Mouse (Mus musculus): Measurements from ENCODE around the gene Katnal1. TPM values are rescaled to one million over a fixed set of nuclear protein-coding genes. Genes with fewer than 3 reads are reported as not detected.

Gene Katnal1
- polyA plus RNA-seq, 1 experiment from 2014 or later = 31.1 TPM

DNA sequence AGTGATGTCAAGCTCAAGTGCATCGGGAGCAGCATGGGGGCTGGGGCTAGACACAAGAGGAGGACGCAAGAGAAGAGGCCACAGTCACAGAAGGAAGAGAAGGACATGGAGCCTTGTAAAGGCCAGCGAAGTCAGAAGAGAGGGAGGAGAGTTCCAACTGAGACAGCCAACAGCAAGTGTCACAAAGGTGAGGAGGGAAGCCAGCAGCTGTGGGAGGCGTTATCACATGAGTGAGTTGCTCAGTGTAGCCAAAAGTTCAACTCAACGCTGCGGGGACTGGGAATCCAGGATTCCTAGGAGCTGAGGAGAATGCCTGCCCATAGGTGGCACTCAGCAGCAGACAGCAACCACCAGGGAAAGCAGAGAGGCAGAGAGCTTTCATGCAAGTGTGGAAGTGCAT lies 19.7 kb downstream of the Katnal1 start:
- no peaks in the 10 kb centered on the region; the same call in 1 of the 2 replicates for H3K9me3 ChIP-seq (ENCODE audit: control insufficient read depth, low read length)
- no peak overlapping the region for H3K9ac ChIP-seq (ENCODE audit: low read length)
- DNase-seq (ENCODE audit: low spot score, missing footprints) = peak; percentile 86
- H3K27ac ChIP-seq (ENCODE audit: low read depth, low read length) = no peak overlapping the region
- H3K4me1 ChIP-seq (ENCODE audit: control insufficient read depth, insufficient read depth, low read length) = peaks cover 12% of the 10 kb centered on the region
- no peak overlapping the region for H3K4me3 ChIP-seq (ENCODE audit: low read depth, low read length)
- H3K4me2 ChIP-seq = no peak overlapping the region
- H3K36me3 ChIP-seq (ENCODE audit: control insufficient read depth, insufficient read depth, low read length) = peaks cover 7% of the 10 kb centered on the region; the same call in 1 of the 2 replicates
- 28% methylated on average over 6 of the region's 6 CpGs for WGBS
- ATAC-seq (ENCODE audit: low FRiP score) = no peak
- no peaks in the 10 kb centered on the region for H3K27me3 ChIP-seq (ENCODE audit: control insufficient read depth, insufficient read depth, low read length)

DNA sequence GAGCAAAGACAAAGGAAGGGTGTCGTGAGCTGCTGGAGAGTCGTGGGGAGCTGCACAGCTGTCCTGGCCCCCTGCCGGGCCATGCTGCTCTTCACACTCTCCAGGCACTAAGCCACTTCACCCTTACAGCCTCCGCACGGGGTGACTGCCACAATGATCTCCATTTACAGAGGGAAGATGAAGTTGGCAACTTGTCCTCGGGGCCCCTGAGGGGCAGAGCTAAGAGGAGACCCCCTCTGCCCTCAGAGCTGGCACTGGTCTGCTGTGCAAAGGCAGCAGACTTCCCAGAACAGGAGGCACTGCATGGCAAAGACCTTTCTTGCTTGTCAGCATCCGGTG lies 20.1 kb downstream of the Katnal1 start:
- peak; percentile 64; the same call in 1 of the 2 replicates for ATAC-seq (ENCODE audit: low FRiP score)
- Histone ChIP-seq H3K9ac (ENCODE audit: low read length) (no peak overlapping the region), H3K4me2 (no peak overlapping the region), H3K4me1 (ENCODE audit: control insufficient read depth, insufficient read depth, low read length) (peaks cover 12% of the 10 kb centered on the region), H3K9me3 (ENCODE audit: control insufficient read depth, low read length) (no peaks in the 10 kb centered on the region; the same call in 1 of the 2 replicates), H3K27me3 (ENCODE audit: control insufficient read depth, insufficient read depth, low read length) (no peaks in the 10 kb centered on the region), H3K36me3 (ENCODE audit: control insufficient read depth, insufficient read depth, low read length) (peaks cover 10% of the 10 kb centered on the region; the same call in 1 of the 2 replicates), H3K27ac (ENCODE audit: low read depth, low read length) (no peak overlapping the region), H3K4me3 (ENCODE audit: low read depth, low read length) (no peak overlapping the region)
- DNase-seq (ENCODE audit: low spot score, missing footprints) = peak; percentile 76
- WGBS = 17% methylated on average over 7 of the region's 7 CpGs

DNA sequence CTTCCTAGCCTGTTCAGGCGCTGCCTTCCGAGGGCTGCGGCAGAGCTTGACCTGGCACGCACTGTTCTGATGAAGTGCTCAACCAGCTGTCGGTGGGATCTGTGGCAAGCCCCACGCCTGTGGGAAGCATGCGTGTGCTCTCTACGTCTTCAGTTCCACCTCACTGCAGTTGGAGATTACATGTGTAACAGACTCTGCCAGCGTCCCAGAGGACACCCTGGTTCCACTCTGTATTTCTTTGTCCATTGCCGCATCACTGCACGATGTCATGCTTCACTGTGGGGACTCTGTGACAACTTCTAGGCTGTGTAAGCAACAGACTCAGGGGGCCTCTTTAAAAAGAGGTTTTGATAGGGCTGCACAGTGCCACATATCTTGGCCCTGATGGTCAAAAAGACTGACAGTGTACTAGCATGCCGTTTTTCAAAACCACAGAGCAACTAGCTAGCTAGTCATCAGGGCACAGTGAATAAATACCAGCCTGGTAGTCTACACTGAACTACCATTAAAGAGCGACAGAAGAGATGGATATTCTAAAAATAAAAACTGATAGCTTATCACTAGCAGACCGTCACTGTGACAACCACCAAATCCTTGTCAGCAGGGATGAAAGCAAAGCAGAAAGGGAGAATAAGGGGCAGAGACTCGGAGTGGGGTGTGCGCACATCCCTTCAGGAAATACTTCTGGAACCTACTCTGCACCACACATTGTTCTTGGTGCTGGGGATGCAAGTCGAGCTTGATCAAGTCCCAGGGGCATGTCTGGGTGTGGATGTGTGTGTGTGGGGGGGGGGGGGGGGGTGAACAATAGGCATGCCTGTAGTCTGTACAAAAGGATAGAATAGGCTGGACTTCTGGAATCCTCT lies 20.7 kb downstream of the Katnal1 start:
- 69% methylated on average over 17 of the region's 17 CpGs for WGBS
- DNase-seq (ENCODE audit: low spot score, missing footprints) (peak; percentile 76), ATAC-seq (ENCODE audit: low FRiP score) (peak; percentile 51; the same call in 1 of the 2 replicates)
- peak overlapping the region; percentile 5 for H3K27ac ChIP-seq (ENCODE audit: low read depth, low read length)
- no peak overlapping the region for H3K4me2 ChIP-seq
- no peaks in the 10 kb centered on the region; the same call in 1 of the 2 replicates for H3K9me3 ChIP-seq (ENCODE audit: control insufficient read depth, low read length)
- no peak overlapping the region for H3K9ac ChIP-seq (ENCODE audit: low read length)
- H3K4me3 ChIP-seq (ENCODE audit: low read depth, low read length) = no peak overlapping the region
- peaks cover 12% of the 10 kb centered on the region; the same call in 1 of the 2 replicates for H3K36me3 ChIP-seq (ENCODE audit: control insufficient read depth, insufficient read depth, low read length)
- peaks cover 12% of the 10 kb centered on the region for H3K4me1 ChIP-seq (ENCODE audit: control insufficient read depth, insufficient read depth, low read length)
- no peaks in the 10 kb centered on the region for H3K27me3 ChIP-seq (ENCODE audit: control insufficient read depth, insufficient read depth, low read length)

DNA sequence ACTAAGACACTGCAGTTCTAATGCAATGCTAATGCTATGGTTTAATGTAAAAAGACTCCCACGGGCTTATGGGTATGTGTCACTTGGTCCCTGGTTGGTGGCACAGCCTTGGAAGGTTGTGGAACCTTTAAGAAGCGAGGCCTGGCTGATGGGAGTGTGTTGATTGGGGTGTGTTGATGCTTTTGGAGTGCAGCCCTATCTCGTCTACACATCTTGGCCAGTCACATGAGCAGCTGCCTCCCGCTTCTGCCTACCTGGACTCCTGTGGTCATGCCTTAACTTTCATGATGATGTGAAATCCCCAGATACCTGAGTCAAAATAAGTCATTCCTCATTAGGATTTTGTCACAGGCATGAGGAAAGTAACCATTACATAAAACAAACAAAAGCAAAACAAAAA lies 22.8 kb downstream of the Katnal1 start:
- no peaks in the 10 kb centered on the region for H3K27me3 ChIP-seq (ENCODE audit: control insufficient read depth, insufficient read depth, low read length)
- H3K27ac ChIP-seq (ENCODE audit: low read depth, low read length) = no peak overlapping the region
- H3K4me2 ChIP-seq = no peak overlapping the region
- H3K9me3 ChIP-seq (ENCODE audit: control insufficient read depth, low read length) = no peaks in the 10 kb centered on the region
- no peak overlapping the region for H3K4me3 ChIP-seq (ENCODE audit: low read depth, low read length)
- peaks cover 5% of the 10 kb centered on the region; the same call in 1 of the 2 replicates for H3K36me3 ChIP-seq (ENCODE audit: control insufficient read depth, insufficient read depth, low read length)
- no peak for DNase-seq (ENCODE audit: low spot score, missing footprints)
- ATAC-seq (ENCODE audit: low FRiP score) = no peak
- H3K9ac ChIP-seq (ENCODE audit: low read length) = no peak overlapping the region
- peaks cover 12% of the 10 kb centered on the region for H3K4me1 ChIP-seq (ENCODE audit: control insufficient read depth, insufficient read depth, low read length)
- WGBS = 85% methylated on average over 4 of the region's 4 CpGs

DNA sequence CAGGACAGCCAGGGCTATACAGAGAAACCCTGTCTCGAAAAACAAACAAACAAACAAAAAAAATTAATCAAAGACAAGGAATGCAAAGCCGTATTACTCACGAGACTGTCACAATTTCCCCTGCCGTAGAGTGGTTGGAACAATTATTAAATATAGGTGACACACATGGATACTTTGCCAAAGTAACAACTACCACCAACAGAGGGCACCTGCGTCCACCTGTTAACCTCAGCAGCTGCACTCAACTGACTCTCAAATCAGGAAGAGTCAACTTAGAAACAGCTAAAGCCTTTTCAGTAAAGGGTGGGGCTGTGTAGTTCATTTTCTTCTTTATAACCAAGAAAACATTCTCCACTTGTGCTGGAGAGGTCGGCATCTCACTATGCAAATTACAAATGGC lies 24.3 kb downstream of the Katnal1 start:
- ATAC-seq (ENCODE audit: low FRiP score) (no peak), DNase-seq (ENCODE audit: low spot score, missing footprints) (peak; percentile 81)
- 78% methylated on average over 6 of the region's 6 CpGs for WGBS
- Histone ChIP-seq H3K4me2 (no peak overlapping the region), H3K9ac (ENCODE audit: low read length) (no peak overlapping the region), H3K27ac (ENCODE audit: low read depth, low read length) (no peak overlapping the region), H3K4me1 (ENCODE audit: control insufficient read depth, insufficient read depth, low read length) (peaks cover 12% of the 10 kb centered on the region), H3K4me3 (ENCODE audit: low read depth, low read length) (no peak overlapping the region), H3K9me3 (ENCODE audit: control insufficient read depth, low read length) (no peaks in the 10 kb centered on the region), H3K27me3 (ENCODE audit: control insufficient read depth, insufficient read depth, low read length) (no peaks in the 10 kb centered on the region), H3K36me3 (ENCODE audit: control insufficient read depth, insufficient read depth, low read length) (peaks cover 5% of the 10 kb centered on the region; the same call in 1 of the 2 replicates)

DNA sequence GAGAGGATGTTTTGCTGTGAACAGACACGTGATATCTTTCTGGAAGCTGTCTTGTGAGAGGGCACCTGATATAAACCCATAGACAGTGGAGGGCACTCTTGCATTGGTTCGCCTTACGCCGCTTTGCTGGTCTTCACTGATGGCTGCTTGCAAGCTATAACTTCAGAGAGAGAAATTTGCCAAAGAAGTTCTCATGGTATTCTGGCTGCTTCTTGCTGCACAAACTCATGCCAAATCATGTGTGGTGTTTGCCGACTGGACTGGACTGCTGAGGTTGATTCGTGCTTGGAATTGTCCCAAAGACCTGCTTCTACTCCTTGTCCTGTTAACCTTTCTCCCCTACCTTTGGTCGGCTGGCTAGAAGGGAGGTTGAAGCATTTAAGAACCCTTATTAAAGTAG lies 29.8 kb downstream of the Katnal1 start:
- Histone ChIP-seq H3K27me3 (ENCODE audit: control insufficient read depth, insufficient read depth, low read length) (no peaks in the 10 kb centered on the region), H3K9me3 (ENCODE audit: control insufficient read depth, low read length) (no peaks in the 10 kb centered on the region), H3K9ac (ENCODE audit: low read length) (no peak overlapping the region), H3K4me2 (no peak overlapping the region), H3K36me3 (ENCODE audit: control insufficient read depth, insufficient read depth, low read length) (peaks cover 5% of the 10 kb centered on the region; the same call in 1 of the 2 replicates), H3K4me3 (ENCODE audit: low read depth, low read length) (no peak overlapping the region), H3K27ac (ENCODE audit: low read depth, low read length) (no peak overlapping the region), H3K4me1 (ENCODE audit: control insufficient read depth, insufficient read depth, low read length) (peaks cover 12% of the 10 kb centered on the region)
- ATAC-seq (ENCODE audit: low FRiP score) = no peak
- WGBS = 93% methylated on average over 7 of the region's 7 CpGs
- DNase-seq (ENCODE audit: low spot score, missing footprints) = no peak

DNA sequence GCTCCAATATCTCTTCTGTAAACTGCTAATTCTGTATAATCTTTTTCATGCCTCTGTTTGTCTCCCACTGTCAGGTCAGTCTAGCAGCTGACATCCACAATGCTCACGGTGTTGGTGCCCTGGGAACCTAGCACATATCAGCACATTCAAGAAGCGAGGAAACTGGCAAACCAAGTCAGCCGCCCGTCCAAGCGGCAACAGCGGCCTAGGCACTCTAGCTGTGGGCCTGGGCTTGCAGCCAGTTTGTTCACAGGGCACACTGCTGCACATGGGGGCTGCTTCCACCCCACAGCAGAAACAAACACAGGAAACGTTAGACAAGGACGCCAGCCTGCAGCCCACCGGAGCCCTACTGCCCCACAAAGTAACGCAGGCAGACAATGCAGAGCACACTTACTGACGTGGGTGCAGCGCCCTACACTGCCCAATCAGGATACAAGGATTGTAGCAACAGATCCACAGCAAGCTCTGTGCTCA lies 31.1 kb downstream of the Katnal1 start:
- no peak overlapping the region for H3K9ac ChIP-seq (ENCODE audit: low read length)
- DNase-seq (ENCODE audit: low spot score, missing footprints) (peak; percentile 53), ATAC-seq (ENCODE audit: low FRiP score) (no peak)
- H3K4me3 ChIP-seq (ENCODE audit: low read depth, low read length) = no peak overlapping the region
- H3K36me3 ChIP-seq (ENCODE audit: control insufficient read depth, insufficient read depth, low read length) = peaks cover 5% of the 10 kb centered on the region; the same call in 1 of the 2 replicates
- 80% methylated on average over 12 of the region's 12 CpGs for WGBS
- H3K27ac ChIP-seq (ENCODE audit: low read depth, low read length) = no peak overlapping the region
- no peak overlapping the region for H3K4me2 ChIP-seq
- H3K9me3 ChIP-seq (ENCODE audit: control insufficient read depth, low read length) = no peaks in the 10 kb centered on the region
- no peaks in the 10 kb centered on the region for H3K27me3 ChIP-seq (ENCODE audit: control insufficient read depth, insufficient read depth, low read length)
- H3K4me1 ChIP-seq (ENCODE audit: control insufficient read depth, insufficient read depth, low read length) = peaks cover 12% of the 10 kb centered on the region

DNA sequence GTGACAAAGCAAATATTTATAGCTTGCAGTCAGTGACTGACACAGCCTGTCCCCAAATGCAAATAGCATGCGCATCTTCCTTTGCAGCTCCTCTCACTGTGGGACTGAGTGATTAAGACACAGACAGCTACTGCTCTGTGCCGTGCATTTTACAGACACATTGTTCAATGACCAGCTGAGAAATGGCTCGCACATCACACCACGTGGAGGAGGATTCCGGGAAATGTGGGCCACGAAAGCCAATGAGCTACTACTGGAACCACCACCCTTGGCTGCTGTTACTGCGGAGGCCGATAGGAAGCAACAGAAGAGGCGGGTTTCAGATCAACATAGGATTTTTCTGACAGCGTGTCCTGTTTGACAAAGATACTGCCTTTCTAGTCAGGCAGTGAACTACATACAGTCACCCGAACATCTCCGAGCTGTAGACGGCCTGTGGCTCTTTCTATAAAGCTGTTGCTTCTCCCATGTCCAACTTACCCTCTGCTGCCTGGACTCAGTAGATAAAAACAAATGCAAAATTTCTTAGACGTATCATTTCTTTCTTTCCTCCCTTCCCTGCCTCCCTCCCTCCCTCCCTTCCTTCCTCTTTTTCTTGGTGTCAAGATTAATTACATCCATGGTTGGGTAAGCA lies 31.9 kb downstream of the Katnal1 start:
- H3K36me3 ChIP-seq (ENCODE audit: control insufficient read depth, insufficient read depth, low read length) = peaks cover 8% of the 10 kb centered on the region; the same call in 1 of the 2 replicates
- no peak overlapping the region for H3K4me3 ChIP-seq (ENCODE audit: low read depth, low read length)
- H3K27ac ChIP-seq (ENCODE audit: low read depth, low read length) = no peak overlapping the region
- H3K4me2 ChIP-seq = no peak overlapping the region
- H3K9ac ChIP-seq (ENCODE audit: low read length) = no peak overlapping the region
- DNase-seq (ENCODE audit: low spot score, missing footprints) (peak; percentile 37), ATAC-seq (ENCODE audit: low FRiP score) (no peak)
- H3K9me3 ChIP-seq (ENCODE audit: control insufficient read depth, low read length) = no peaks in the 10 kb centered on the region
- peaks cover 12% of the 10 kb centered on the region for H3K4me1 ChIP-seq (ENCODE audit: control insufficient read depth, insufficient read depth, low read length)
- 79% methylated on average over 14 of the region's 14 CpGs for WGBS
- H3K27me3 ChIP-seq (ENCODE audit: control insufficient read depth, insufficient read depth, low read length) = no peaks in the 10 kb centered on the region

DNA sequence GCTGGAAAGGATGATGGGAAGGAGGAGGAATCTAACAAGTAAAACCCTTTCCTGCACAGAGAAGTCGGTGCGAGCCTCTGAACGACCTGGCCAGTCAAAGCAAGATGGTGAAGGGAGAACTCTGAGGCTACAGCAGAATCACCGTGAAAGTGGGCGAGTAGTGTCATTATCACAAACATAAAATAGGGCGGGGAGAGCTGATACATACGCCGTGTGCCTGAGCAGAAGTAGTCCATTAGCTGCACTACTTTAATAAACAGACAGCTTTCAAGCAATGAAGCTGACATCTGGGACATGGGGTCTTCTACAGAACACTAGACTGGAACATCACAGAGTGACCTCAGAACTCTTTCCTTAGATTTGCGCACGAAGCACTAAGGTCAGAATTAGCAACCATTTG lies 32.6 kb downstream of the Katnal1 start:
- WGBS = 89% methylated on average over 10 of the region's 10 CpGs
- H3K9me3 ChIP-seq (ENCODE audit: control insufficient read depth, low read length) = no peaks in the 10 kb centered on the region
- ATAC-seq (ENCODE audit: low FRiP score) = no peak

More for the DNA sequence above, 32.6 kb downstream of the Katnal1 start:
- Histone ChIP-seq H3K36me3 (ENCODE audit: control insufficient read depth, insufficient read depth, low read length) (peaks cover 8% of the 10 kb centered on the region), H3K27me3 (ENCODE audit: control insufficient read depth, insufficient read depth, low read length) (no peaks in the 10 kb centered on the region), H3K4me2 (no peak overlapping the region), H3K4me3 (ENCODE audit: low read depth, low read length) (no peak overlapping the region), H3K27ac (ENCODE audit: low read depth, low read length) (no peak overlapping the region), H3K4me1 (ENCODE audit: control insufficient read depth, insufficient read depth, low read length) (peaks cover 12% of the 10 kb centered on the region), H3K9ac (ENCODE audit: low read length) (no peak overlapping the region)
- DNase-seq (ENCODE audit: low spot score, missing footprints) = peak; percentile 56
